27 mouse cellular contexts compared by ENCODE assay signal in the genomic region with DNA sequence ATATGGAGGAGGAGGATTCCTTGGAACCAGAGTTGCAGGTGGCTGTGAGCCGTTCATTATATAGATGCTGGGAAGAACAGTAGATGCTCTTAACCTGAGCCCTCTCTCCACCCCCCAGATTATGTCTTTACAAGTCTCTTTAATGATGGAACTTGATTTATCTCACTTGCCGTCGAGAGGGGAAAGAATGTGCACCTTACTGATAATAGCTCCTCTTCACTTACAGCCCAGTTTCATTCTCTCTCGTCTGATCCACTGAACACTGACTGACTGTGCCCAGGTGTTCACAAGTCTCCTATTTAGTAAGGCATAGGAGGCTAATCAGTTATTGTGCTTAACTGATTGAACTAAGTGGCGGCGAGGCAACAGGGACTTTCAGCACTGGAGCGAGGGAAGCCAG. TPM values are rescaled to one million over a fixed set of nuclear protein-coding genes. Genes with fewer than 3 reads are reported as not detected.
DNase-seq lines count a peak whose midpoint lies in the region; ATAC-seq and TF ChIP-seq lines count a peak whose summit lies in the region.
"Had no signal": no experiment of that assay in that cellular context is flagged by ENCODE, and none has a peak within 500 bp of the region (broad histone marks: within the 10 kb centered on the region; RNA-seq: fewer than 3 reads in every experiment).

No protein-coding gene starts in this region.

- no peak for DNase-seq in hindbrain, postnatal 0 days (ENCODE audit: low spot score)
- DNase-seq in MEL (ENCODE audit: low read depth, low spot score) = peak; percentile 73
- DNase-seq in liver, postnatal 0 days = no peak
- DNase-seq in lung, postnatal 4 days = no peak
- DNase-seq in left cerebral cortex, postnatal 14 days (ENCODE audit: low spot score in 2 of 2) = no peak
- DNase-seq: adrenal gland, adult 8-10 months; cerebellum, adult 11 months; cerebellum, postnatal 10 days; gastrocnemius, postnatal 10 days; heart, adult 18-20 months; kidney, adult 2 months; kidney, postnatal 14 days; left cerebral cortex, postnatal 4 days; lung, embryonic 14.5 days; thymus, adult 2 months had no signal

- peak; percentile 64 to 78 for TF ChIP-seq EP300 in MEL (IDR thresholded peaks at IDR 0.05; ENCODE audit: low read depth in 1 of 2, low read length in 2 of 2)
- no peak for TF ChIP-seq EP300 in liver, postnatal 0 days (IDR thresholded peaks at IDR 0.05; ENCODE audit: low read depth)

- no peaks in the 10 kb centered on the region for H3K9me3 ChIP-seq in hindbrain, postnatal 0 days (ENCODE audit: low read length)
- no peaks in the 10 kb centered on the region for H3K9me3 ChIP-seq in hindbrain, embryonic 12.5 days (replicated peaks)
- no peaks in the 10 kb centered on the region for H3K9me3 ChIP-seq in MEL (replicated peaks; ENCODE audit: insufficient read depth, low read length)
- H3K9me3 ChIP-seq in erythroblast, embryonic 14.5 days (ENCODE audit: control insufficient read depth, low read length) = no peaks in the 10 kb centered on the region
- no peaks in the 10 kb centered on the region for H3K9me3 ChIP-seq in liver, postnatal 0 days (ENCODE audit: low read length)
- H3K9me3 ChIP-seq: embryonic facial prominence, embryonic 15.5 days; forebrain, embryonic 12.5 days; heart, embryonic 15.5 days; hindbrain, embryonic 10.5 days had no signal

- H3K79me2 ChIP-seq in MEL (ENCODE audit: control insufficient read depth, insufficient read depth, low read length, poor library complexity) = no peaks in the 10 kb centered on the region

- H3K4me2 ChIP-seq in hindbrain, postnatal 0 days (ENCODE audit: low read depth, low read length) = no peak overlapping the region
- H3K4me2 ChIP-seq in hindbrain, embryonic 12.5 days (replicated peaks) = no peak overlapping the region
- no peak overlapping the region for H3K4me2 ChIP-seq in liver, postnatal 0 days (ENCODE audit: low read depth, low read length)

- no peak overlapping the region for H3K4me3 ChIP-seq in hindbrain, postnatal 0 days (ENCODE audit: low read length)
- H3K4me3 ChIP-seq in hindbrain, embryonic 12.5 days = no peak overlapping the region
- no peak overlapping the region for H3K4me3 ChIP-seq in MEL (ENCODE audit: control insufficient read depth in 1 of 2, insufficient read depth in 1 of 2, low read depth in 2 of 2, low read length in 2 of 2)
- peak overlapping the region; percentile 4 for H3K4me3 ChIP-seq in erythroblast, embryonic 14.5 days (replicated peaks)
- no peak overlapping the region for H3K4me3 ChIP-seq in liver, postnatal 0 days (ENCODE audit: low read depth, low read length)

- H3K27ac ChIP-seq in hindbrain, postnatal 0 days = 0 out of 2 replicates have a peak overlapping the region, but pooled peaks have one; percentile 5
- no peak overlapping the region for H3K27ac ChIP-seq in hindbrain, embryonic 12.5 days
- H3K27ac ChIP-seq in MEL (ENCODE audit: control insufficient read depth, low read depth, low read length) = no peak overlapping the region
- peak overlapping the region; percentile 87; the same call in 1 of the 2 replicates for H3K27ac ChIP-seq in liver, postnatal 0 days (ENCODE audit: low read depth)

- peaks cover 20% of the 10 kb centered on the region for H3K36me3 ChIP-seq in hindbrain, postnatal 0 days (ENCODE audit: insufficient read depth, low read length)
- peaks cover 22% of the 10 kb centered on the region for H3K36me3 ChIP-seq in hindbrain, embryonic 12.5 days
- H3K36me3 ChIP-seq in MEL (ENCODE audit: control insufficient read depth in 1 of 2, insufficient read depth in 2 of 2, low read length in 2 of 2) = peaks cover 0 to 25% of the 10 kb centered on the region in 2 experiments; a peak in 3 of 4 replicates
- H3K36me3 ChIP-seq in erythroblast, embryonic 14.5 days (ENCODE audit: control insufficient read depth) = peaks cover 31% of the 10 kb centered on the region
- H3K36me3 ChIP-seq in liver, postnatal 0 days (replicated peaks; ENCODE audit: insufficient read depth, low read length) = peaks cover 22% of the 10 kb centered on the region

- no peak for TF ChIP-seq CTCF in hindbrain, postnatal 0 days (IDR thresholded peaks at IDR 0.05; ENCODE audit: low read depth)
- TF ChIP-seq CTCF in MEL (IDR thresholded peaks at IDR 0.05 in 2 of 3, conservative IDR thresholded peaks at IDR 0.05 in 1 of 3; ENCODE audit: control insufficient read depth in 1 of 3, insufficient read depth in 1 of 3, low read depth in 2 of 3, low read length in 3 of 3, poor library complexity in 1 of 3, severe bottlenecking in 1 of 3) = no peak
- TF ChIP-seq CTCF in liver, postnatal 0 days (IDR thresholded peaks at IDR 0.05; ENCODE audit: low read depth) = no peak

- intact Hi-C loops in left cerebral cortex, postnatal 14 days (cut with DNase I) = no loop called here

- 81% methylated on average over 7 of the region's 7 CpGs for WGBS in hindbrain, postnatal 0 days
- 84% methylated on average over 7 of the region's 7 CpGs for WGBS in hindbrain, embryonic 12.5 days
- 67% methylated on average over 7 of the region's 7 CpGs for WGBS in liver, postnatal 0 days (ENCODE audit: insufficient replicate concordance)

- no peaks in the 10 kb centered on the region for H3K4me1 ChIP-seq in hindbrain, postnatal 0 days (ENCODE audit: insufficient read depth, low read length)
- H3K4me1 ChIP-seq in hindbrain, embryonic 12.5 days = peaks cover 21% of the 10 kb centered on the region
- H3K4me1 ChIP-seq in MEL (ENCODE audit: control insufficient read depth in 1 of 2, insufficient read depth in 2 of 2, low read length in 2 of 2) = peaks cover 8 to 31% of the 10 kb centered on the region in 2 experiments
- peaks cover 82% of the 10 kb centered on the region for H3K4me1 ChIP-seq in erythroblast, embryonic 14.5 days (ENCODE audit: control insufficient read depth)
- peaks cover 42% of the 10 kb centered on the region for H3K4me1 ChIP-seq in liver, postnatal 0 days (ENCODE audit: insufficient read depth)

- TF ChIP-seq POLR2A in MEL (IDR thresholded peaks at IDR 0.05; ENCODE audit: control insufficient read depth in 1 of 2, insufficient read depth in 1 of 2, low read depth in 1 of 2, low read length in 2 of 2, poor library complexity in 1 of 2) = no peak

- H3K9ac ChIP-seq in hindbrain, postnatal 0 days (replicated peaks; ENCODE audit: low read length) = no peak overlapping the region
- H3K9ac ChIP-seq in hindbrain, embryonic 12.5 days = no peak overlapping the region
- no peak overlapping the region for H3K9ac ChIP-seq in MEL (ENCODE audit: control insufficient read depth, low read depth, low read length, poor library complexity, severe bottlenecking)
- no peak overlapping the region for H3K9ac ChIP-seq in liver, postnatal 0 days (replicated peaks)

- no peak for TF ChIP-seq RAD21 in MEL (IDR thresholded peaks at IDR 0.05; ENCODE audit: low read depth, low read length)

- no peaks in the 10 kb centered on the region for H3K27me3 ChIP-seq in hindbrain, postnatal 0 days (ENCODE audit: insufficient read depth, low read length)
- no peaks in the 10 kb centered on the region for H3K27me3 ChIP-seq in hindbrain, embryonic 12.5 days
- H3K27me3 ChIP-seq in MEL (ENCODE audit: control insufficient read depth in 1 of 2, insufficient read depth in 2 of 2, low read length in 2 of 2) = no peaks in the 10 kb centered on the region
- H3K27me3 ChIP-seq in erythroblast, embryonic 14.5 days (ENCODE audit: control insufficient read depth) = no peaks in the 10 kb centered on the region
- H3K27me3 ChIP-seq in liver, postnatal 0 days (ENCODE audit: insufficient read depth, low read length) = no peaks in the 10 kb centered on the region
- H3K27me3 ChIP-seq: embryonic facial prominence, embryonic 15.5 days; forebrain, embryonic 12.5 days; heart, embryonic 15.5 days; Patski had no signal

- no peak for ATAC-seq in hindbrain, postnatal 0 days
- no peak for ATAC-seq in hindbrain, embryonic 12.5 days (ENCODE audit: low FRiP score)
- no peak for ATAC-seq in liver, postnatal 0 days
- ATAC-seq: inflammation-experienced regulatory T-cells, adult 6 months; Patski had no signal

RNA-seq across cellular contexts. Expression of a gene that starts 1.0 kb away (rescaled TPM):
- total RNA-seq in hindbrain, postnatal 0 days (2014; rRNA removed) = 4.3 and 4.7 TPM in 2 replicates
- polyA plus RNA-seq in hindbrain, postnatal 0 days (2015; fragmentation: Nextera tagmentation; extraction: Ambion mirVana) = 5.9 and 6.2 TPM in 2 replicates
- polyA plus RNA-seq in hindbrain, embryonic 12.5 days (2016; fragmentation: Nextera tagmentation; extraction: Ambion mirVana) = 3.4 and 3.5 TPM in 2 replicates
- 0.08 and 0.10 TPM in 2 replicates for total RNA-seq in MEL (2012; rRNA removed)
- polyA plus RNA-seq in MEL (2012; ENCODE audit: insufficient read depth in 1 of 2, insufficient read length in 2 of 2, low read depth in 1 of 2, low replicate concordance in 2 of 2, missing spikeins in 1 of 2) = 1 to 10 TPM in 1 of 2 experiments, not detected in 1; 1.6 TPM
- polyA plus RNA-seq in erythroblast, embryonic 14.5 days (2012) = 0.01 and 0.02 TPM in 2 replicates
- 8.4 and 9.5 TPM in 2 replicates for polyA plus RNA-seq in liver, postnatal 0 days (2015; fragmentation: Nextera tagmentation; extraction: Ambion mirVana)
- total RNA-seq in left cerebral cortex, postnatal 14 days (2021) = 1 to 10 TPM; 2.8 to 2.9 TPM

RNA-seq across cellular contexts. Expression of a gene that starts 3.0 kb away (rescaled TPM):
- total RNA-seq in hindbrain, postnatal 0 days (2014; rRNA removed) = not detected in 2 replicates
- not detected in 2 replicates for polyA plus RNA-seq in hindbrain, postnatal 0 days (2015; fragmentation: Nextera tagmentation; extraction: Ambion mirVana)
- polyA plus RNA-seq in hindbrain, embryonic 12.5 days (2016; fragmentation: Nextera tagmentation; extraction: Ambion mirVana) = not detected in 2 replicates
- total RNA-seq in MEL (2012; rRNA removed) = not detected in 2 replicates
- polyA plus RNA-seq in MEL (2012; ENCODE audit: insufficient read depth in 1 of 2, insufficient read length in 2 of 2, low read depth in 1 of 2, low replicate concordance in 2 of 2, missing spikeins in 1 of 2) = not detected
- polyA plus RNA-seq in erythroblast, embryonic 14.5 days (2012) = not detected in 2 replicates
- 0.15 and 0.33 TPM in 2 replicates for polyA plus RNA-seq in liver, postnatal 0 days (2015; fragmentation: Nextera tagmentation; extraction: Ambion mirVana)
- 1 to 10 TPM in 1 of 2 experiments, under 1 TPM in 1; 0.88 to 1.7 TPM for total RNA-seq in left cerebral cortex, postnatal 14 days (2021)
- total RNA-seq: left cerebral cortex, postnatal 4 days; neutrophil, adult 5-6 weeks had no signal
- polyA plus RNA-seq: embryonic facial prominence, embryonic 15.5 days; forebrain, embryonic 12.5 days; frontal cortex, adult 2 months; heart, embryonic 15.5 days; hindbrain, embryonic 10.5 days; inflammation-experienced regulatory T-cells, adult 6 months; lung, embryonic 14.5 days; midbrain, embryonic 16.5 days; Patski; stomach, embryonic 16.5 days; thymus, adult 2 months had no signal

RNA-seq across cellular contexts. Expression of a gene that starts 7.9 kb away (rescaled TPM):
- total RNA-seq in hindbrain, postnatal 0 days (2014; rRNA removed) = 0.21 TPM in 1 of 2 replicates, not detected in the other
- 0.21 and 0.57 TPM in 2 replicates for polyA plus RNA-seq in hindbrain, postnatal 0 days (2015; fragmentation: Nextera tagmentation; extraction: Ambion mirVana)
- polyA plus RNA-seq in hindbrain, embryonic 12.5 days (2016; fragmentation: Nextera tagmentation; extraction: Ambion mirVana) = 0.13 and 0.54 TPM in 2 replicates
- 0.56 and 1.1 TPM in 2 replicates for total RNA-seq in MEL (2012; rRNA removed)
- polyA plus RNA-seq in MEL (2012; ENCODE audit: insufficient read depth in 1 of 2, insufficient read length in 2 of 2, low read depth in 1 of 2, low replicate concordance in 2 of 2, missing spikeins in 1 of 2) = 1 to 10 TPM in 1 of 2 experiments, not detected in 1; 1.2 TPM
- 0.03 and 0.08 TPM in 2 replicates for polyA plus RNA-seq in erythroblast, embryonic 14.5 days (2012)
- 0.22 and 0.30 TPM in 2 replicates for polyA plus RNA-seq in liver, postnatal 0 days (2015; fragmentation: Nextera tagmentation; extraction: Ambion mirVana)
- not detected for total RNA-seq in left cerebral cortex, postnatal 14 days (2021)
- total RNA-seq: gastrocnemius, postnatal 10 days; heart, adult 18-20 months; neutrophil, adult 5-6 weeks had no signal

RNA-seq across cellular contexts. Expression of a gene that starts 20.6 kb away (rescaled TPM):
- total RNA-seq in hindbrain, postnatal 0 days (2014; rRNA removed) = 91.6 and 93.7 TPM in 2 replicates
- polyA plus RNA-seq in hindbrain, postnatal 0 days (2015; fragmentation: Nextera tagmentation; extraction: Ambion mirVana) = 133 and 144 TPM in 2 replicates
- 144 and 147 TPM in 2 replicates for polyA plus RNA-seq in hindbrain, embryonic 12.5 days (2016; fragmentation: Nextera tagmentation; extraction: Ambion mirVana)
- total RNA-seq in MEL (2012; rRNA removed) = 196 and 224 TPM in 2 replicates
- polyA plus RNA-seq in MEL (2012; ENCODE audit: insufficient read depth in 1 of 2, insufficient read length in 2 of 2, low read depth in 1 of 2, low replicate concordance in 2 of 2, missing spikeins in 1 of 2) = 100 to 1,000 TPM in 1 of 2 experiments, 10 to 100 TPM in 1; 92.3 to 343 TPM
- 54.7 and 66.6 TPM in 2 replicates for polyA plus RNA-seq in erythroblast, embryonic 14.5 days (2012)
- polyA plus RNA-seq in liver, postnatal 0 days (2015; fragmentation: Nextera tagmentation; extraction: Ambion mirVana) = 91.5 and 103 TPM in 2 replicates
- 100 to 1,000 TPM; 109 to 110 TPM for total RNA-seq in left cerebral cortex, postnatal 14 days (2021)

RNA-seq across cellular contexts. Expression of a gene that starts 22.9 kb away (rescaled TPM):
- 117 and 131 TPM in 2 replicates for total RNA-seq in hindbrain, postnatal 0 days (2014; rRNA removed)
- polyA plus RNA-seq in hindbrain, postnatal 0 days (2015; fragmentation: Nextera tagmentation; extraction: Ambion mirVana) = 253 and 264 TPM in 2 replicates
- 231 and 244 TPM in 2 replicates for polyA plus RNA-seq in hindbrain, embryonic 12.5 days (2016; fragmentation: Nextera tagmentation; extraction: Ambion mirVana)
- 105 and 130 TPM in 2 replicates for total RNA-seq in MEL (2012; rRNA removed)
- 100 to 1,000 TPM; 205 to 778 TPM for polyA plus RNA-seq in MEL (2012; ENCODE audit: insufficient read depth in 1 of 2, insufficient read length in 2 of 2, low read depth in 1 of 2, low replicate concordance in 2 of 2, missing spikeins in 1 of 2)
- 24.4 and 25.7 TPM in 2 replicates for polyA plus RNA-seq in erythroblast, embryonic 14.5 days (2012)
- 59.6 and 60.8 TPM in 2 replicates for polyA plus RNA-seq in liver, postnatal 0 days (2015; fragmentation: Nextera tagmentation; extraction: Ambion mirVana)
- 10 to 100 TPM; 75.0 to 81.0 TPM for total RNA-seq in left cerebral cortex, postnatal 14 days (2021)

Comparison
In these comparisons a context has a peak if more than half of its experiments do, and no peak if none do; other contexts are left out.
1. H3K27ac ChIP-seq: peak in hindbrain, postnatal 0 days (single experiment) and liver, postnatal 0 days (single experiment); none in hindbrain, embryonic 12.5 days (single experiment) and MEL (single experiment).